Mouse (Mus musculus): ENCODE data around the gene Pak7.

Gene Pak7

GRCm38 (mm10) chr2:136175030-136175429 lies 212.7 kb downstream of the Pak7 start:
- no peak for DNase-seq (ENCODE audit: extremely low read depth, low read depth, low spot score)

- no peak for DNase-seq (ENCODE audit: extremely low read depth, low read depth, low spot score)
Observed at GRCm38 (mm10) chr2:136150752-136151151, 237.0 kb downstream of the Pak7 start.

- DNase-seq (ENCODE audit: extremely low read depth, low read depth, low spot score), result no peak
Observed at GRCm38 (mm10) chr2:136149530-136149929, 238.2 kb downstream of the Pak7 start.

- no peak for DNase-seq (ENCODE audit: extremely low read depth, low read depth, low spot score)
Observed at GRCm38 (mm10) chr2:136148999-136149398, 238.8 kb downstream of the Pak7 start.

- DNase-seq (ENCODE audit: extremely low read depth, low read depth, low spot score), result no peak
Observed at GRCm38 (mm10) chr2:136140807-136141206, 247.0 kb downstream of the Pak7 start.

- DNase-seq (ENCODE audit: extremely low read depth, low read depth, low spot score), result no peak
Observed at GRCm38 (mm10) chr2:136139159-136140069, 248.4 kb downstream of the Pak7 start.

GRCm38 (mm10) chr2:136138451-136138850 lies 249.3 kb downstream of the Pak7 start:
- no peak for DNase-seq (ENCODE audit: extremely low read depth, low read depth, low spot score)

- no peak for DNase-seq (ENCODE audit: extremely low read depth, low read depth, low spot score)
Observed at GRCm38 (mm10) chr2:136121867-136122266, 265.9 kb downstream of the Pak7 start.

GRCm38 (mm10) chr2:136118006-136118405 lies 269.8 kb downstream of the Pak7 start:
- DNase-seq (ENCODE audit: extremely low read depth, low read depth, low spot score), result no peak

GRCm38 (mm10) chr2:136113374-136113773 lies 274.4 kb downstream of the Pak7 start:
- DNase-seq (ENCODE audit: extremely low read depth, low read depth, low spot score), result no peak

GRCm38 (mm10) chr2:136109038-136109363 lies 278.8 kb downstream of the Pak7 start:
- no peak for DNase-seq (ENCODE audit: extremely low read depth, low read depth, low spot score)

GRCm38 (mm10) chr2:136108124-136109037 lies 279.4 kb downstream of the Pak7 start:
- DNase-seq (ENCODE audit: extremely low read depth, low read depth, low spot score), result no peak

- DNase-seq (ENCODE audit: extremely low read depth, low read depth, low spot score), result no peak
Observed at GRCm38 (mm10) chr2:136107597-136107996, 280.2 kb downstream of the Pak7 start.

- no peak for DNase-seq (ENCODE audit: extremely low read depth, low read depth, low spot score)
Observed at GRCm38 (mm10) chr2:136097143-136097542, 290.6 kb downstream of the Pak7 start.

GRCm38 (mm10) chr2:136095978-136096377 lies 291.8 kb downstream of the Pak7 start:
- no peak for DNase-seq (ENCODE audit: extremely low read depth, low read depth, low spot score)

- DNase-seq (ENCODE audit: extremely low read depth, low read depth, low spot score), result no peak
Observed at GRCm38 (mm10) chr2:136064356-136064755, 323.4 kb downstream of the Pak7 start.

GRCm38 (mm10) chr2:136059029-136059669 lies 328.6 kb downstream of the Pak7 start:
- DNase-seq (ENCODE audit: extremely low read depth, low read depth, low spot score), result no peak

- no peak for DNase-seq (ENCODE audit: extremely low read depth, low read depth, low spot score)
Observed at GRCm38 (mm10) chr2:136058398-136058797, 329.4 kb downstream of the Pak7 start.

GRCm38 (mm10) chr2:136057861-136058331 lies 329.9 kb downstream of the Pak7 start:
- no peak for DNase-seq (ENCODE audit: extremely low read depth, low read depth, low spot score)

GRCm38 (mm10) chr2:136051688-136052289 lies 336.0 kb downstream of the Pak7 start, which contains the start of gene Lamp5:
Gene Lamp5, plus strand, starts transcription at chr2:136052239.
- DNase-seq (ENCODE audit: extremely low read depth, low read depth, low spot score), result no peak
